Mouse (Mus musculus): ENCODE results near the gene Fbxo33.

The Fbxo33 gene

GRCm38 (mm10) chr12:59198750-59199149 lies 20.8 kb downstream of the Fbxo33 start:
- DNase-seq (ENCODE audit: low read depth, low spot score), result no peak

GRCm38 (mm10) chr12:59195941-59196340 lies 23.6 kb downstream of the Fbxo33 start:
- peak; percentile 84 for DNase-seq (ENCODE audit: low read depth, low spot score)

GRCm38 (mm10) chr12:59195065-59195464 lies 24.5 kb downstream of the Fbxo33 start:
- DNase-seq (ENCODE audit: low read depth, low spot score), result no peak

GRCm38 (mm10) chr12:59194341-59195003 lies 25.1 kb downstream of the Fbxo33 start:
- no peak for DNase-seq (ENCODE audit: low read depth, low spot score)

GRCm38 (mm10) chr12:59193637-59194036 lies 25.9 kb downstream of the Fbxo33 start:
- no peak for DNase-seq (ENCODE audit: low read depth, low spot score)

GRCm38 (mm10) chr12:59188086-59188682 lies 31.3 kb downstream of the Fbxo33 start:
- DNase-seq (ENCODE audit: low read depth, low spot score), result peak; percentile 57

GRCm38 (mm10) chr12:59177814-59178213 lies 41.7 kb downstream of the Fbxo33 start:
- peak; percentile 65 for DNase-seq (ENCODE audit: low read depth, low spot score)

GRCm38 (mm10) chr12:59169935-59170334 lies 49.6 kb downstream of the Fbxo33 start:
- DNase-seq (ENCODE audit: low read depth, low spot score), result no peak

GRCm38 (mm10) chr12:59166557-59166956 lies 53.0 kb downstream of the Fbxo33 start:
- no peak for DNase-seq (ENCODE audit: low read depth, low spot score)

GRCm38 (mm10) chr12:59164522-59164921 lies 55.0 kb downstream of the Fbxo33 start:
- no peak for DNase-seq (ENCODE audit: low read depth, low spot score)

- no peak for DNase-seq (ENCODE audit: low read depth, low spot score)
Observed at GRCm38 (mm10) chr12:59162797-59163196, 56.7 kb downstream of the Fbxo33 start.

GRCm38 (mm10) chr12:59161091-59161490 lies 58.4 kb downstream of the Fbxo33 start:
- no peak for DNase-seq (ENCODE audit: low read depth, low spot score)
